Mouse (Mus musculus) neural tube, embryonic 11.5 days (tissue): ENCODE results near the gene Tspan5. TPM values are rescaled to one million over a fixed set of nuclear protein-coding genes. Genes with fewer than 3 reads are reported as not detected.

ENCODE experiments used
- ATAC-seq: fragments of 200-750 bp; cut with Nextera tagmentation; 2 replicates; pipeline ENCODE4 v1.8.0; 2017; ENCODE audit warnings: moderate number of reproducible peaks, mild to moderate bottlenecking, moderate TSS enrichment, moderate library complexity; ENCODE audit not compliant: insufficient read depth, low FRiP score, low TSS enrichment
- DNase-seq: peaks from one replicate; pipeline ENCODE4 v3.0.0-alpha.2; 2015; ENCODE audit warnings: low spot score
- H3K27ac ChIP-seq: fragments of 300-500 bp; sonication (generic); 2 replicates; pipeline ENCODE4 v1.5.1; 2014; ENCODE audit warnings: low read depth, mild to moderate bottlenecking, low read length
- H3K27me3 ChIP-seq: fragments of 300-500 bp; sonication (generic); 2 replicates; pipeline ENCODE4 v1.6.1; 2014; ENCODE audit warnings: mild to moderate bottlenecking, low read length, mixed read lengths; ENCODE audit not compliant: control insufficient read depth, insufficient read depth
- H3K36me3 ChIP-seq: fragments of 300-500 bp; sonication (generic); 2 replicates; pipeline ENCODE4 v1.6.1; 2014; ENCODE audit warnings: mild to moderate bottlenecking, low read length, moderate library complexity, mixed read lengths; ENCODE audit not compliant: control insufficient read depth, insufficient read depth
- H3K4me1 ChIP-seq: fragments of 300-500 bp; sonication (generic); 2 replicates; pipeline ENCODE4 v1.6.1; 2014; ENCODE audit warnings: low read length, mixed read lengths; ENCODE audit not compliant: control insufficient read depth, insufficient read depth
- H3K4me2 ChIP-seq: fragments of 300-500 bp; sonication (generic); 2 replicates; pipeline ENCODE4 v1.6.1; 2014; ENCODE audit warnings: low read depth, mild to moderate bottlenecking, moderate library complexity
- H3K4me3 ChIP-seq: fragments of 300-500 bp; sonication (generic); 2 replicates; pipeline ENCODE4 v1.5.1; 2014; ENCODE audit warnings: low read depth, low read length
- H3K9ac ChIP-seq: fragments of 300-500 bp; sonication (generic); 2 replicates; pipeline ENCODE4 v1.6.1; 2014; ENCODE audit warnings: mild to moderate bottlenecking, low read length
- H3K9me3 ChIP-seq: fragments of 300-500 bp; sonication (generic); 2 replicates; pipeline ENCODE4 v1.6.1; 2016; ENCODE audit warnings: low read length; ENCODE audit not compliant: control insufficient read depth
- WGBS: fragments of 180-500 bp; shearing (Covaris S2); extraction: QIAGEN DNeasy Blood & Tissue Kit; methylation state at CpG from one replicate; pipeline ENCODE4 v1.1.7; 2014; 5-methylcytosine and 5-hydroxymethylcytosine counted together
- polyA plus RNA-seq: library from polyadenylated mRNA; unstranded; fragments of >200 nt; fragmentation: Nextera tagmentation; extraction: Ambion mirVana; gene quantifications from 2 replicates; pipeline ENCODE4 v1.2.1, GENCODE M21; 2014

The Tspan5 gene
- polyA plus RNA-seq, result 71.6 and 79.2 TPM in 2 replicates

DNA sequence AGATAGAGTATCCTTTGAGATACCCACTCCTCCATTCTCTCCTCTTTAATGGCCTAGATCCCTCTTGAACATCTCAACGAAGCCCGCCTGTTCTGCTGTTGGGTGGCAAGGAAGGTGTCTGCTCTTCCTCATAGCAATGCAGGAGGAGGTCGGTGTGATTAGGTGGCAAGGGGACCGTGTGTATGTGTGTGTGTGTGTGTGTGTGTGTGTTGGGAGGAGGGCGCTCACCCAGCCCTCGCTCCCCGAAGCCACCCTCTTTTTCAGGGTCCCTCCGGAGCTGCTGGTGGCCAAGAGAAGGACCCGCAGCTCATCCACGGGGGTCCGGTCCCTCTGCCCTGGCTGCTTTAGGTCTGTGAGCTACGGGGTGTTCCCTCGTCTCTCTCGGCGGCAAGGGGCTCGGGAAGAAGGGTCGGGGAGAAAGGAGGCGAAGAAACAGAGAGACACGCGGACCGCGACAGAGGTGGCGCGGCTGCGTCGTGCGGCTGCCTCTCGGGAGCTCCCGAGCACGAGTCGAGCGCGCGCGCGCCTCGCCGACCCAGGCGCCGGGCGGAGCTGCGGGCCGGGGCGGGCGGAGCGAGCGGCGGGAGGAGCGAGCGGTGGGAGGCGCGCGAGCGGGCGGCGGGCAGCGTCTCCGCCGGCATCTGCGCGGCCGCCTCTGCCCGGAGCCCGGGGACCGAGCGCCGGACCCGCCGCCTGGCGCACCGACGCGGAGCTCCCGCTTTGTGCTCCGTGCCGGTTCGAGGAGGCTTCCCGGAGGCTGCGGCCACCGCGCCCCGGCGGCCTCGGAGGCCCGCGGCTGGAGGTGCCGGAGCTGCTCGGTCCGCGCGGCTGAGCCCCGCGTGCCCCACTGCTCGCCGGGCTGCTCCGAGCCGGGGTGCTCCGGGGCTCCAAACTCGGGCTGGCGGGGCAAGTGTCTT lies at the start of gene Tspan5:
Tspan5 (plus strand) TSS at position 547 of the 917 bp plus-strand sequence.
- DNase-seq (peak; percentile 89), ATAC-seq (peak; percentile 77)
- peak within 1 kb of the TSS; percentile 70 for H3K4me2 ChIP-seq
- H3K4me3 ChIP-seq, result peak within 1 kb of the TSS; percentile 80
- H3K27ac ChIP-seq, result peak within 1 kb of the TSS; percentile 93
- H3K9ac ChIP-seq, result peak within 1 kb of the TSS; percentile 92
- no peaks in the 10 kb centered on the region for H3K27me3 ChIP-seq
- H3K4me1 ChIP-seq, result peaks cover 12% of the 10 kb centered on the region; the same call in 1 of the 2 replicates
- no peaks in the 10 kb centered on the region for H3K9me3 ChIP-seq
- under 1% methylated on average over 70 of the region's 100 CpGs for WGBS
- H3K36me3 ChIP-seq, result no peaks in the 10 kb centered on the region

- H3K36me3 ChIP-seq, result no peaks in the 10 kb centered on the region
- no peaks in the 10 kb centered on the region for H3K4me1 ChIP-seq
- ATAC-seq, result no peak
- no peak overlapping the region for H3K27ac ChIP-seq
- H3K4me2 ChIP-seq, result no peak overlapping the region
- no peak for DNase-seq
- H3K9ac ChIP-seq, result no peak overlapping the region
- no peaks in the 10 kb centered on the region for H3K27me3 ChIP-seq
- WGBS, result 17% methylated on average over 1 of the region's 1 CpGs
- H3K9me3 ChIP-seq, result no peaks in the 10 kb centered on the region
- H3K4me3 ChIP-seq, result no peak overlapping the region
Measured at GRCm38 (mm10) chr3:138692302-138692701, 49.7 kb upstream of the Tspan5 start.

DNA sequence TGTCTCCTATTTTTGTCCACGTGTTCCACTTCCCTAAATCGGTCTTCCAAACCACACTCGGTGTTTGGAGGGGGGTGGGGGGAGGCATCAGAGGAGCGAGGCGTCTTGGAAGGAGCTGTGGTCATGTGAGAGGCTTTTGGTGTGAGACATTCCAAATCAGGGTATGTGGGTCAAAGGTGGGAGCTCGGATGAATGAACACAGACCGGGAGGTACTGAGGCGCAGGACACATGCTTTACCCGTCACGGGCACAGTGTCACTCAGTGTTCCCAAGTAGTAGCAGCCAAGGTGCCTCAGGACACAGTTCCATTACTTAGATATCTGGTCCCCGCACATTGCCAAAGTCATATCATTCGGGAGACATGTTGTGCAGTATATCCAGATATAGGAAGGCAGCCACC lies 38.6 kb upstream of the Tspan5 start:
- H3K36me3 ChIP-seq, result no peaks in the 10 kb centered on the region
- no peak overlapping the region for H3K27ac ChIP-seq
- no peaks in the 10 kb centered on the region for H3K27me3 ChIP-seq
- ATAC-seq (no peak), DNase-seq (no peak)
- no peaks in the 10 kb centered on the region for H3K9me3 ChIP-seq
- no peak overlapping the region for H3K4me3 ChIP-seq
- no peak overlapping the region for H3K4me2 ChIP-seq
- no peak overlapping the region for H3K9ac ChIP-seq
- WGBS, result 84% methylated on average over 12 of the region's 12 CpGs
- H3K4me1 ChIP-seq, result no peaks in the 10 kb centered on the region

GRCm38 (mm10) chr3:138704469-138704868 lies 37.5 kb upstream of the Tspan5 start:
- Histone ChIP-seq H3K27ac (no peak overlapping the region), H3K4me2 (no peak overlapping the region), H3K4me1 (no peaks in the 10 kb centered on the region), H3K36me3 (no peaks in the 10 kb centered on the region), H3K4me3 (no peak overlapping the region), H3K27me3 (no peaks in the 10 kb centered on the region), H3K9me3 (no peaks in the 10 kb centered on the region), H3K9ac (no peak overlapping the region)
- DNase-seq (no peak), ATAC-seq (no peak)
- 89% methylated on average over 9 of the region's 9 CpGs for WGBS

DNA sequence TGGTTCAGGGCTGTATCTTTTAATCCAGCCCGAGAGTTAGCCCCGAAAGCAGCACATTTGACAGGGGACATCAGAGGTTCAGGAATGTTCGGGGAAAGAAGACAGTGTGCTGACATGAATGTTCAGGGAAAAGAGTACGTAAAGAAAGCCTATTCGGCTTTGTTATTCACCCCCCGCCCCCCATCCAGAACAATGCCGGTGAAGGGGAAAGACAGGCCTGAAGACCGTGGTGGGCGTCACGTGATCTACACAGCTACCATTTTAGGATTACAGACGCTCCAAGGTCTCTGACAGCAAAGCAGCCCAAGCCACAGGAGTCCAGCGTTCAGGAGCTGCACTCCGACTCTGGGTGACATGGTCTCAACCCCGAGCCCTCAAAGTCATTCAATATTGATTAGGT lies 36.1 kb upstream of the Tspan5 start:
- no peak for ATAC-seq

GRCm38 (mm10) chr3:138709183-138709582 lies 32.8 kb upstream of the Tspan5 start:
- WGBS, result 72% methylated on average over 5 of the region's 5 CpGs
- no peak for ATAC-seq
- Histone ChIP-seq H3K4me1 (no peaks in the 10 kb centered on the region), H3K9ac (no peak overlapping the region), H3K27me3 (no peaks in the 10 kb centered on the region), H3K27ac (no peak overlapping the region), H3K4me3 (no peak overlapping the region), H3K36me3 (no peaks in the 10 kb centered on the region), H3K4me2 (no peak overlapping the region), H3K9me3 (no peaks in the 10 kb centered on the region)
- DNase-seq, result no peak

More for the DNA sequence above, 36.1 kb upstream of the Tspan5 start:
- Histone ChIP-seq H3K27ac (no peak overlapping the region), H3K9me3 (no peaks in the 10 kb centered on the region), H3K4me3 (no peak overlapping the region), H3K36me3 (no peaks in the 10 kb centered on the region), H3K4me2 (no peak overlapping the region), H3K4me1 (no peaks in the 10 kb centered on the region), H3K27me3 (no peaks in the 10 kb centered on the region), H3K9ac (no peak overlapping the region)
- DNase-seq, result no peak
- WGBS, result 72% methylated on average over 14 of the region's 14 CpGs

- Histone ChIP-seq H3K4me3 (no peak overlapping the region), H3K9me3 (no peaks in the 10 kb centered on the region), H3K4me2 (no peak overlapping the region), H3K27ac (no peak overlapping the region), H3K27me3 (no peaks in the 10 kb centered on the region), H3K36me3 (no peaks in the 10 kb centered on the region), H3K4me1 (no peaks in the 10 kb centered on the region), H3K9ac (no peak overlapping the region)
- no peak for DNase-seq
- 92% methylated on average over 4 of the region's 4 CpGs for WGBS
- no peak for ATAC-seq
Measured at GRCm38 (mm10) chr3:138711971-138712370, 30.0 kb upstream of the Tspan5 start.

- no peaks in the 10 kb centered on the region for H3K9me3 ChIP-seq
- H3K4me3 ChIP-seq, result no peak overlapping the region
- H3K36me3 ChIP-seq, result no peaks in the 10 kb centered on the region
- no peak overlapping the region for H3K9ac ChIP-seq
- H3K4me1 ChIP-seq, result no peaks in the 10 kb centered on the region
- no peak overlapping the region for H3K4me2 ChIP-seq
- 91% methylated on average over 11 of the region's 11 CpGs for WGBS
- DNase-seq (no peak), ATAC-seq (no peak)
- H3K27ac ChIP-seq, result no peak overlapping the region
- H3K27me3 ChIP-seq, result no peaks in the 10 kb centered on the region
Measured at GRCm38 (mm10) chr3:138712452-138713140, 29.4 kb upstream of the Tspan5 start.
